24 mouse cellular contexts compared by ENCODE assay signal in the genomic region with DNA sequence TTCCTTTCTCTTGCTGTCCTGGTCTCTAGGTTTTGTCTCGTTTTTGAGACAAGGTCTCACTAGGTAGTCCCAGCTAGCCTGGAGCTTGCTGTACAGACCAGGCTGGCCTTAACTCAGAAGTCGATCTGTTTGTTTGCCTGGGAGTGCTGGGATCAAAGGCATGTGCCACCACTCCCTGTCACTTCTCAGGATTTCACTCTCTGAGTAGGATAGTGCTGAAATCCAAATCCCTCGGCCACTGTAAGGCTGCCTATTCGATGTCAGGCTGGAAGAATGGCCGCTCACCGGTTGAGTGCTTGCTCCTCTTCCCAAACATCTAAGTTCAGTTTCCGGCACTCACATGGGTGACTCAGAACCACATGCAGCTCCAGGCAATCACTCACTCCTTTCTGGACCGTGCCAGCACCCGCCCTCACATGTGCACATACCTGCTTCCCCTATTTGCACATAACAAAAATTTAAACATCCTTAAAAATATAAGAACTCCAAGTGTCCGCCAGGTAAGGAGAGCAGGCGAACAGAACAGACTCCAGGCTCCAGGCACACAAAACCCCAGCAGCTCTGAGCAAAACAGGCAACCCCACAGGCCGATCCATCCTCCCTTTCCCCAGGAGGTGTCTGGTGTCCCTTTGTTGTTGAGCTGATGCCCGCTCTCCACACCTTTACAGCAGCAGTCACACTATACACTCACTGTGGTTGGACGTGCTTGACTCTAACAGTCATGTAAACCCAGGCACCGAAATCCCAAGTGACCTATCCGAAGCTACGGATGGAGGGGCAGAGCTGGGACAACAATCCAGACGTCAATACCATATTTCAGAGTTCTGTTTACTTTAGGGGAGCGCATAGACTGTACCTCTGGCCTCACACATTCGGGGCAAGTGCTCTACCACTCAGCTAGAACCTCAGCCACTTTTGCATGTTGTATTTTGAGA.
DNase-seq lines count a peak whose midpoint lies in the region; ATAC-seq and TF ChIP-seq lines count a peak whose summit lies in the region.
"Had no signal": no experiment of that assay in that cellular context is flagged by ENCODE, and none has a peak within 500 bp of the region (broad histone marks: within the 10 kb centered on the region; RNA-seq: fewer than 3 reads in every experiment).

No protein-coding gene starts in this region.

- H3K4me2 ChIP-seq in kidney, embryonic 15.5 days = no peak overlapping the region
- no peak overlapping the region for H3K4me2 ChIP-seq in liver, embryonic 15.5 days
- H3K4me2 ChIP-seq in midbrain, postnatal 0 days (ENCODE audit: low read depth, low read length, poor library complexity, severe bottlenecking) = no peak overlapping the region
- H3K4me2 ChIP-seq: hindbrain, embryonic 13.5 days; midbrain, embryonic 13.5 days had no signal

- TF ChIP-seq POLR2A in lung, adult 2 months (IDR thresholded peaks at IDR 0.05; ENCODE audit: borderline replicate concordance, extremely low read depth, low read depth, low read length) = no peak

- no peaks in the 10 kb centered on the region for H3K27me3 ChIP-seq in kidney, embryonic 15.5 days
- H3K27me3 ChIP-seq in liver, embryonic 15.5 days = no peaks in the 10 kb centered on the region
- no peaks in the 10 kb centered on the region for H3K27me3 ChIP-seq in midbrain, postnatal 0 days (ENCODE audit: insufficient read depth, low read length)
- H3K27me3 ChIP-seq: hindbrain, embryonic 13.5 days; midbrain, embryonic 13.5 days had no signal

- H3K4me3 ChIP-seq in kidney, embryonic 15.5 days (replicated peaks) = no peak overlapping the region
- no peak overlapping the region for H3K4me3 ChIP-seq in lung, adult 2 months (replicated peaks; ENCODE audit: extremely low read depth, low read depth, low read length)
- H3K4me3 ChIP-seq in liver, embryonic 15.5 days (replicated peaks) = no peak overlapping the region
- no peak overlapping the region for H3K4me3 ChIP-seq in midbrain, postnatal 0 days (ENCODE audit: low read depth, low read length)
- H3K4me3 ChIP-seq: forebrain, embryonic 10.5 days; hindbrain, embryonic 13.5 days; left cerebral cortex, adult 2 months; midbrain, embryonic 13.5 days had no signal

- TF ChIP-seq CTCF in lung, adult 2 months (IDR thresholded peaks at IDR 0.05; ENCODE audit: insufficient read depth, low read length) = no peak
- no peak for TF ChIP-seq CTCF in midbrain, postnatal 0 days (IDR thresholded peaks at IDR 0.05)

- WGBS in kidney, embryonic 15.5 days = 48% methylated on average over 20 of the region's 20 CpGs
- WGBS in lung, adult 2 months = 54% methylated on average over 20 of the region's 20 CpGs
- 57% methylated on average over 20 of the region's 20 CpGs for WGBS in liver, embryonic 15.5 days (ENCODE audit: insufficient replicate concordance)
- WGBS in midbrain, postnatal 0 days = 73% methylated on average over 20 of the region's 20 CpGs

- no peak overlapping the region for H3K9ac ChIP-seq in kidney, embryonic 15.5 days
- H3K9ac ChIP-seq in liver, embryonic 15.5 days = no peak overlapping the region
- no peak overlapping the region; the same call in 1 of the 2 replicates for H3K9ac ChIP-seq in midbrain, postnatal 0 days (replicated peaks; ENCODE audit: low read length, poor library complexity, severe bottlenecking)
- H3K9ac ChIP-seq: hindbrain, embryonic 13.5 days; midbrain, embryonic 13.5 days had no signal

- no peaks in the 10 kb centered on the region for H3K9me3 ChIP-seq in kidney, embryonic 15.5 days (replicated peaks)
- H3K9me3 ChIP-seq in liver, embryonic 15.5 days (replicated peaks) = no peaks in the 10 kb centered on the region
- H3K9me3 ChIP-seq in midbrain, postnatal 0 days (ENCODE audit: low read length) = no peaks in the 10 kb centered on the region
- H3K9me3 ChIP-seq: forebrain, embryonic 10.5 days; G1E; hindbrain, embryonic 13.5 days; midbrain, embryonic 13.5 days had no signal

- ATAC-seq in kidney, embryonic 15.5 days (replicated peaks; ENCODE audit: low FRiP score) = peak; percentile 52
- peak; percentile 64 for ATAC-seq in liver, embryonic 15.5 days (ENCODE audit: insufficient read depth)
- ATAC-seq in megakaryocyte progenitor cell, adult 5-6 weeks (replicated peaks; ENCODE audit: poor library complexity) = 0 out of 2 replicates have a peak, but pooled peaks have one; percentile 7
- no peak for ATAC-seq in midbrain, postnatal 0 days (ENCODE audit: low FRiP score)
- ATAC-seq: forebrain, embryonic 16.5 days; inflammation-experienced regulatory T-cells, adult 6 months; midbrain, embryonic 13.5 days had no signal

- no peak for DNase-seq in kidney, postnatal 25 days
- DNase-seq in lung, adult 2 months = peak; percentile 24
- DNase-seq in lung, postnatal 25 days (ENCODE audit: low spot score) = no peak
- DNase-seq in midbrain, postnatal 0 days (ENCODE audit: low spot score) = no peak
- DNase-seq in adrenal gland, postnatal 10 days = no peak
- DNase-seq: adrenal gland, adult 2 months; B cell, adult 2 months; cerebellum, adult 18-20 months; cerebellum, postnatal 14 days; gastrocnemius, postnatal 10 days; heart, adult 18-20 months; heart, postnatal 36 days; kidney, adult 2 months; left cerebral cortex, postnatal 4 days had no signal

- H3K4me1 ChIP-seq in kidney, embryonic 15.5 days = peaks cover 29% of the 10 kb centered on the region
- no peaks in the 10 kb centered on the region; the same call in 1 of the 2 replicates for H3K4me1 ChIP-seq in lung, adult 2 months (ENCODE audit: control insufficient read depth, insufficient read depth, low read length)
- peaks cover 7% of the 10 kb centered on the region for H3K4me1 ChIP-seq in liver, embryonic 15.5 days (replicated peaks)
- 0 out of 2 replicates have a peak, but pooled peaks cover 5% of the 10 kb centered on the region for H3K4me1 ChIP-seq in midbrain, postnatal 0 days (ENCODE audit: insufficient read depth, low read length)
- H3K4me1 ChIP-seq: hindbrain, embryonic 13.5 days had no signal

- no peaks in the 10 kb centered on the region for H3K36me3 ChIP-seq in kidney, embryonic 15.5 days
- no peaks in the 10 kb centered on the region for H3K36me3 ChIP-seq in liver, embryonic 15.5 days (replicated peaks)
- no peaks in the 10 kb centered on the region for H3K36me3 ChIP-seq in midbrain, postnatal 0 days (ENCODE audit: insufficient read depth, low read length)
- H3K36me3 ChIP-seq: forebrain, embryonic 10.5 days; G1E; hindbrain, embryonic 13.5 days; midbrain, embryonic 13.5 days had no signal

- no peak overlapping the region for H3K27ac ChIP-seq in kidney, embryonic 15.5 days
- no peak overlapping the region for H3K27ac ChIP-seq in liver, embryonic 15.5 days (replicated peaks)
- no peak overlapping the region for H3K27ac ChIP-seq in midbrain, postnatal 0 days (ENCODE audit: low read depth, low read length)
- H3K27ac ChIP-seq: forebrain, embryonic 10.5 days; hindbrain, embryonic 13.5 days; left cerebral cortex, adult 2 months; midbrain, embryonic 13.5 days had no signal
